Mouse (Mus musculus): ENCODE data around the gene Lancl2. TPM values are rescaled to one million over a fixed set of nuclear protein-coding genes. Genes with fewer than 3 reads are reported as not detected.

Gene Lancl2
- 10 to 100 TPM; 79.8 to 83.1 TPM for total RNA-seq (2021)
- long read RNA-seq, transcript Lancl2-201 (9 exons, 2,509 nt): major isoform, 81 of 90 reads
- long read RNA-seq, partial matches to known transcripts: 2 of 90 reads
- long read RNA-seq, other reads (novel, unspliced or antisense): 7 of 90 reads

DNA sequence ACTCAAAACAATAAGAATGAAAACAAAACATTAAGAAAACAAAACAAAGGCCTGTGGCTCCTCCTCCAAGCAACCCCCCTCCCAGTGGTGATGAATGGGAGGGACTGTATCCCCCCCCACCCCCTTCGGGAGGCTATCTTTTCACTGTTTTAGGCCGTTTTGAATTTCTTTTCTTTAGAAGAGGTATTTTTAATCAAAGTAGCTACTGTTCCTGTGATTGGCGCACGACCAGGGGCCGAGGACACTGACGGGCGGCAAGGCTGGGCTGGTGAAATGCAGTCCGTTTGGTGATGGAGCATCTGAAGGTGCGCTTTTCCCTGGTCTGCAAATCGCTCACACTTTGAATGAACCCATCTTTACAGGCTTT lies at the start of gene Lancl2:
Gene Lancl2, plus strand, starts transcription at position 165 of the 367 bp plus-strand sequence.
- peak in 1 of 2 experiments; percentile 55 for DNase-seq (ENCODE audit: low spot score in 2 of 2)

DNA sequence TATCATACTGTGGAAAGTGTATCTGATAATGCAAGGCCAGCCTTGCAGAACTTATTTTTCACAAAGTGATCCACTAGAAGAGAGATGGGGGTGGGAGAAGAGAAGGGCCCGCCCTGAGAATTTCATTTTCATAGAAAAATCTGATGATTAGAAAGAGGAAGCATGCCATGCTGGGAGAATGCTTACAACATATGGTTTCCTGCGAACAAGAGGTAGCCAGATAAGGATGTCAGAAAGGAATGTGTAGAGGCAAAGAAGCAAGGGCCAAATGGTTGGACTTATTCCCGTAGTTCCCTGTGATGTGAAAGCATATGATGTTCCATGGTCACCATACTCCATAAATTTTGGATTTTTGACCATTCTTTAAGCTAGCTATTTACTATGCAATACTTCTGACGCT lies 41.0 kb upstream of the Lancl2 start:
- no peak for DNase-seq (ENCODE audit: low spot score in 2 of 2)

DNA sequence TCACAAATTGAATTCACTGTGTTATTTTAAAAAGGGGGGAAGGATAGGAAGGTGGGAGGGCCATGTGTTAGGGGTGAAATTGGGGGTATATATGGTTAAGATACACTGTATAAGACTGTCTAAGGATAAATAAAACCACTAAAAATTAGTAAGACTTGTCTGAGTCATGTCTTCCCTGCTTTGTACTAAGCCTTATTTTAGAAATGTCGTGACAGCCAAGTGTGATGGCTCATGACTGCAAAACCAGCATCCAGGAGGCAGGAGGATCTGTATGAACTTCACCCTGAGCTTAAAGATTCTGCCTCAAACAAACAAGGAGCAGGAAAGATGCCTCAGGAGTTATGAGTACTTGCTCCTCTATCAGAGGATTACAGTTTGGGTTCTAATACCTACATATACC lies 18.2 kb upstream of the Lancl2 start:
- DNase-seq (ENCODE audit: low spot score in 2 of 2): no peak

DNA sequence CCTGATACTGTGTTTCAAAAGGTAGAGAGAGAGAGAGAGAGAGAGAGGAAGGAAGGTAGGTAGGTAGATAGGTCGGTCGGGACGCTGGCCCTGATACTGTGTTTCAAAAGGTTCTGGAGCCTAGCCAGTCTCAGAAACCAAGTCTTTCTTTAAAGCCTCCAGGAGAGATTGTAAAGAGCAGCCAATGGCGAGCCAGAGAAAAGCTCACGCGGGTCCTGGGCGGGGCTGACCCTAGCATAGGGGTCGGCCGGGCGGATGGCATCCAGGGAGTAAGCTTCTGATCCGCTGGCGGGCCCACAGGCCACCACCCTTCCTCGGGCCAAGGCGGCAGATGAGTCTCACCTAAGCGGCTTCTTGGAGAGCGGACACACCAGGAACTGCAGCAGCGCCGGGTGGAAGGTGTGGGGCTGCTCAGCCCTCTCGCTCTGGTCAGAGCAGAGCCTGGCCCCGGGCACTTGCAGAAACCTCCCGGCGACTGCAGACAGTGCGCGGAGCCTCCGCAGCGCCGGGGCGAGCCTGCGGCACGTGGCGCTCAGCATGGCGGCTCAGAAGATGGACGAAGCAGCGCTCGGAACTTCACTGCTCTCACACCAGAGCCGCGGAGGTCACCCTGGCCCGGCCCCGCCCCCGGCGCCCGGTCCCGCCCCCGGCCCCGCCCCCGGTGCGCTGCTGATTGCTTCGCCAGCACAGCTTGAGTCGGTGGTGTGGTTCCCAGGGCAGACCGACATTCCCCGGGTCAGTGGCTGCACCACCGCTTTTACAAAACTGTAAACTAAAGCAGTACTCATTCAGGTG lies 10.7 kb upstream of the Lancl2 start, which contains the start of gene Pyurf:
Gene Pyurf, minus strand, starts transcription at position 612 of the 795 bp plus-strand sequence.
- peak; percentile 66 to 86 for DNase-seq (ENCODE audit: low spot score in 2 of 2)

DNA sequence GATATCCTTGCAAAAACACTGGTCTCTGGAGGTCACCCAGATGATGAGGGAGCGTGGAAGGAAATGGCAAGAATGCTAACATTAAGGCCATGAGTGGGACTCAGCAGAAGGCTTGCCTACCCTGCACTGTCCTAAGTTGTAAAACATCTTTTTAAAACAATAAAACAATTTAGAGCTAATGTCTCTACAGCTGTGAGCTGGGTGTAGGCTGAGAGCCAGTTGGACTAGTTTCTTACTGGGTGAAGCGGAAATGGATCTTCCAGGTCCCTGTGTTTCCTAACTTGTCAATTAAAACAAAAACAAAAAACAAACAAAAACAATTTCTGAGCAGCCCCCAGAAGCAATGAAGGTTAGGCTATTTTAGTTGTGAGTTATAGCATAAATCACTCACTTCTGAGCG lies 9.2 kb upstream of the Lancl2 start:
- no peak for DNase-seq (ENCODE audit: low spot score in 2 of 2)

DNA sequence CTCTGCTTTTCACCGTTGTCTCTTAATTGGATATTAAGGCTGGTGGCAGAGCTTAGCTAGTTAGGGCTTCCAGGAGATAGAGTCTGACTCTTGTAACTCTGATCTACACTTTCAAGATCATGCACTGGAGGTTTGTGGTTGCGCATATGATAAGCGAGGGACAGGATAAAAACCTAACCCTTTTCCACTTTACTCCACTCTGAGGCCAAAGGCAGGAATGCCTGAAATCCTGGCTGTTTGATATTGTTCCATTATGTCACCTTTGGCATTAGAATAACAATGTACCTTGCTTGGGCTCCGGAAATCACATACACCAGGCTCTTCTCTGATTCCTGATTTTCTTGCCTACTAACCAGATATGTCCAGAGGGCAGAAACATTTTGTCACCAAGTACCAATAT lies 654 bp upstream of the Lancl2 start:
- DNase-seq (ENCODE audit: low spot score in 2 of 2): no peak

DNA sequence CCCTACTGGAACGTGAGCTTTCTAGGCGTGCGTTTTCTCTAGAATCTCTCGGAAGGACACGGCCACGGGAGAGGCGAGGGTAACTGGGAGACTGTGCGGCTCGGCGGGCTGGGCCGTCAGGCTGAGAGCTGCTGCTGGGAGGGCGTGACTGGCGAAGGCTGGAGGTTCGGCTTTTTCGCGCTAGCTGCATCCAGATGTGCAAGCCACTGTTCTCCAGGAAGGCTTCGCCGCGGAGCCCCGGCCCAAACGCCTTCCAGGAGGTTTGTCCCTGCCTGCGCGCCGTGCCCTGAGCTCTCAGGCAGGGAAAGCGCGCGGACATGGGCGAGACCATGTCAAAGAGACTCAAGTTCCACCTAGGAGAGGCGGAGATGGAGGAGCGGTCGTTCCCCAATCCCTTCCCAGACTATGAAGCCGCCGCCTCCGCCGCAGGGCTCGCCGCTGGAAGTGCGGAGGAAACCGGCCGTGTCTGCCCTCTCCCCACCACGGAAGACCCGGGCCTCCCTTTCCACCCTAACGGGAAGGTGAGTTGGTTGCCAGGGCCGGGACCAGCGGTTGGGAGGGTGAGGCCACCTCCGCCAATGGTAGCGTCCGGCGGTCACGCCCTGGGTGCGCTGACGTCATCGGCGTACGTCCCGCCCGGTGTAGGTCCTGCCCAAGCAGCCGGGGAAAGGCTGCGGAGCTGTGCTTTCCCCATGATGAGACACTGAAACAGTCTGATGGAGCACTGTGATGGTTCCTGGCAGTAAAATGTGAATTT lies 581 bp downstream of the Lancl2 start:
- peak; percentile 93 to 98 for DNase-seq (ENCODE audit: low spot score in 2 of 2)

DNA sequence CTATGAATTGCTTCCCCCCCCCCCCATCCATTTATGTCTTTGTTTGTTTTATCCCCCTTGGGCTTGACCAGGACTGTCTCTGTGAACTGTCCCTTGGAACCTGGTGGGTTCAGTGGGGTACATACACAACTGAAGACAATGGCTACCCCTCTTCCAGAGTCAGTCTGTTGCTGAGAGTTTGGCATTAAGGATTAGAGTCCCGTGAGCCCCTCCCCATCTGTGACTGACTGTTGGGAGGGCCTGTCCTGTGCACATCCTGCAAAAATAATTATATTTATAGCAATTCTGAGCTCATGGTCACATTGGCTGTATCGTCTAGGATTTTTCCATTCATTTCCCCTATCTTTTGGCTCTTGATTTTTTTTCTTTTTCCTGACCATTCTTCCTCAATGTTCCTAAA lies 1.4 kb downstream of the Lancl2 start:
- DNase-seq (ENCODE audit: low spot score in 2 of 2): peak in 1 of 2 experiments; percentile 28

DNA sequence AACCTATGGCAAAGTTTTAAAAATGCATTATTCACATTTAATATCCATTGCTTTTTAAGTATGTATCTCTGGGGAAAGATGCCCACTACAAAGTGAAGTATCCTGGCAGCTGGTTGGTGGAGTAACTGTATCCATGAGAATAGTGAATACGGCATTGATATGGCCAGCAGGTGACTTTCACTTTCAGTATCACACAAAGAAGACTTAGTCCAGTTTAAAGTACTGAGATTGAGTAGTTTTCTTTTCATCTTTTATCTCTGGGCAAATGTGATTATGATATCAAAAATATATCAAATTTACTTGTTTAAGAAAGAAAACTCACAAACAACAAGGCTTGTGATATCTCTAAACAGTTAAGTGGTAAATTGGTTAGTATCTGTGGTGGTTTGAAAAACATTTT lies 4.4 kb downstream of the Lancl2 start:
- DNase-seq (ENCODE audit: low spot score in 2 of 2): no peak

DNA sequence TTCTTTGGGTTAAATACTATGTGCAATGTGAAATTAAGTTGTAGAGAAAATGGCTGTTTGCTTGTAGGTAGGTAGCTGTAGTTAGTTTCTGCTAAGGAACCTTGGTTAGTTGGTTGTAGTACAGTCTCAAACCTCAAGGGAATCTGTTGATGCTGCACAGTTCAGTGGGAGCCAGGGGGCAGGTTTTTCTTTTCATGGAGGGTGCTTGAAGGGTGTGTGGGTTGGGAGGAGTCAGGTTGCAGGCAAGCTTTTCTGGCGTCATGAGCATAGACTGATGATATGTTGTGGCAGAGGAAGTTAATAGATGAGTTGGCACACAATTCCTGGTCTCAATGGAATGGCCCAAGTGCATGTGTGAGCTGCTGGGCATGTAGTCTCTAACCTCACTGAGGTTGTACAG lies 9.4 kb downstream of the Lancl2 start:
- DNase-seq (ENCODE audit: low spot score in 2 of 2): no peak

DNA sequence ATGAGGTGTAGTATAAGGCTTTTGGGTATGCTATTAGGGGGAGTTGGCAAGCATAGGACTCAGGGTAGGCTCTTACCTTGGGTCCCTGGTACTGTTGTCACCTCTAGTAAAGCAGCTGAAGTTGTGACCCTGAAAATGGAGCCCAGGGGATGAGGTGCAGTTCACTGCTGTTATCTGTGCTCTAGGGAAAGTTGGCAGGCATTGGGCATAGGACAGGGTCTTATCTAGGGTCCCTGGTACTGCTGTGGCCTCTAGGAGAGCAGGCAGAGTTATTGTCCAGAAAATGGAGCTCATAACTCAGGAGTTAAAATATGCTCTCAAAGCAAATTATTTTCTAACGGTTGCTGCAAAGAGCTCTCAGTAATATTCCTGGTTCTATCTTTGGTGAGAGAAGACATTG lies 19.0 kb downstream of the Lancl2 start:
- no peak for DNase-seq (ENCODE audit: low spot score in 2 of 2)

DNA sequence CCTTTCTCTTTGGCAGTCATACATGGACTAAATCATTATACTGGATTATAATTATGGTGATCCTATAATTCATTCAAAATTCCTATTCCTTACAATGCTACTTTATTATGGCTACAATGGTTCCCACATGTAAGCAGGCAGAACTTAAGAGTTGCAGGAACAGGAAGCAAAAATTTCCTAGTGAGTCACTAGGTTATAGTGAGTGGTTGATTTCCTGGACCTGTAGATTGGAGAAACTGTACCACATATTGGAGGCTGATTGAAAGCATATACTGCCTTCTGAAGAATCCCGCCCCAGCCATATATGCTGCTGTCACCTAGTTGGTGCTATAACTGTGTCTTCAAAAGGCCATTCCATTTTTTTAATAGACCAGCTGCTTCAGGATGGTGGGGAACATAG lies 40.4 kb downstream of the Lancl2 start:
- no peak for DNase-seq (ENCODE audit: low spot score in 2 of 2)

DNA sequence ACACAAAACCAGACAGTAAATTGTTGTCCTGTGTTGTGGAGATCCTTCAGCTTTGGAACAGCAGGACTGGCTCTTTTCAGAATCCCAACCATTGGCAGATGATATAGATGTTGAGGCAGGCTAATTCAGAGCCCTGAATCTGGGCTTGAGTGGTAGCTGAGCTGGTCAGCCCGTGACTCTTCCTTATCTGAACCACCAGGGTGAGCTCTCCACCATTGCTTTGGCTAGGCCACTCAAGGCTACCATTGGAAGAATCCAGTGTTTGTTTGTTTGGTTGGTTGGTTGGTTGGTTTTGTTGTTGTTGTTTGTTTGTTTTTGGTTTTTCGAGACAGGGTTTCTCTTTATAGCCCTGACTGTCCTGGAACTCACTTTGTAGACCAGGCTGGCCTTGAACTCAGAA lies 41.0 kb downstream of the Lancl2 start:
- DNase-seq (ENCODE audit: low spot score in 2 of 2): no peak

DNA sequence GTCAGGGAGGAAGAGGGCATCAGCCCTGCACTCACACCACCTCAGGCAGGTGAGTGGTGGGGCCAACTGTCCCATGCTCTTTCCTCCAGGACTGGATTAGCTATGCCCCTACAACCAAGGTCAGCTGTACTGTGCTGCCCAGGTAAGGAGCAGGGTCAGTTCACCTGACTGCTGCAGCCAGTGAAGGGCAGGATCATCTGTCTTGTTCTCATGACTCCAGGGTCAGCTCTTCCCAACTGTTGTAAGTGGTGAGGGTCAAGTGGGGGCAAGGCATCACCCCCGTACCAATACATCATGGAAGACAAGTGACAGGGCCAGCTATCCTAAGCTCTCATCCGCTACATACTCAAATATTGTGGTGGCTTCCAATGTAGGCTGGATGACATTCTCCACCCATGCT lies 41.8 kb downstream of the Lancl2 start:
- DNase-seq (ENCODE audit: low spot score in 2 of 2): no peak

DNA sequence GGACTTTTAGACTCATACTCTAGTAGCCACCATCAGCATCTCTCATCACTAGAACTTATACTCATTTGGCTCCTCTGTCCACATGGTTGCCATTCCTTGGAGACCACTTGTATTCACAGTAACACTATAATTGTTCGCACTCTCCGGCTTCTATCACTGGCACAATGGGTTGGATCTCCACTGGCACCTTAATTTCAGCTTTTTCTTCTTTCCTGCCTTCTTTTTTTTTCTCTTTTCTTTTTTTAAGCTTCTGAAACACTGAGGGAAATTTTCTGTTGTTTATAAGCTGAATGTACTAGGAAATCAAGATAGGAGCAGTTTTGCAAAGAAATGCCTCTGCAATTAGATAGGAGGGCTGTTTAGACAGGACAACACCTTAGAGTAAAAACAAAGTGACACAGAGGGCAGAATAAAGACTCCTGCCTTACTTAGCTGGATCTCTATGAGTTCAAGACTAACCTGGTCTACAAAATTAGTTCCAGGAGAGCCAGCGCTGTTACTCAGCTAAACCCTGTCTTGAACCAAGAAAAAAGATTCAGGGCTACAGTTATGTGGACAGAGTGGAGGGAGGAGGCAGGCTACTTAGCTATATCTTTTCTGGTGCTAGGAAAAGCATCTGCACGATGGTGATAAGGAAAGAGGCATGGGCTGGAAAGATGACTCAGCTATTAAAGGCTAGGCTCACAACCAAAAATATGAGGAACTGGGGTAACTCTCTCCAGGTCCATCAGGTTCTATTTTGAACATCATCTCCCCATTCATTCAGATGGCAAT lies 42.8 kb downstream of the Lancl2 start:
- DNase-seq (ENCODE audit: low spot score in 2 of 2): no peak

DNA sequence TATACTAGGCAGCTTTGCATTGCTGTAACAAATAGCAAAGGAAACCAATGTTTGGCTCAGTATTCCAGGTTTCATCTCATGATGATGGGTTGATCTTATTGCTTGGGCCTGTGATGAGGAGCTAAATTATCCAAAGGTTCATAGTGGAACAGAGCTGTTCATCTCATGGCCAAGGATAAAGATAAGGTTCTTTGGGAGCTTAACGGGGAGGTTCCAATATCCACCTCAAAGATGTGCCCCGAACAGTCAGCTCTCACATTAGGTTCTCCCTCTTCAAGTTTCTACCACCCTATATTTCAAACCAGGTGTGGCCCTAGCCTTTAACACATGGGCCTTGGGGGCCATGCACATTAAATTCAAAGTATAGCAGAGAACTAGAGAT lies 43.4 kb downstream of the Lancl2 start:
- DNase-seq (ENCODE audit: low spot score in 2 of 2): no peak

DNA sequence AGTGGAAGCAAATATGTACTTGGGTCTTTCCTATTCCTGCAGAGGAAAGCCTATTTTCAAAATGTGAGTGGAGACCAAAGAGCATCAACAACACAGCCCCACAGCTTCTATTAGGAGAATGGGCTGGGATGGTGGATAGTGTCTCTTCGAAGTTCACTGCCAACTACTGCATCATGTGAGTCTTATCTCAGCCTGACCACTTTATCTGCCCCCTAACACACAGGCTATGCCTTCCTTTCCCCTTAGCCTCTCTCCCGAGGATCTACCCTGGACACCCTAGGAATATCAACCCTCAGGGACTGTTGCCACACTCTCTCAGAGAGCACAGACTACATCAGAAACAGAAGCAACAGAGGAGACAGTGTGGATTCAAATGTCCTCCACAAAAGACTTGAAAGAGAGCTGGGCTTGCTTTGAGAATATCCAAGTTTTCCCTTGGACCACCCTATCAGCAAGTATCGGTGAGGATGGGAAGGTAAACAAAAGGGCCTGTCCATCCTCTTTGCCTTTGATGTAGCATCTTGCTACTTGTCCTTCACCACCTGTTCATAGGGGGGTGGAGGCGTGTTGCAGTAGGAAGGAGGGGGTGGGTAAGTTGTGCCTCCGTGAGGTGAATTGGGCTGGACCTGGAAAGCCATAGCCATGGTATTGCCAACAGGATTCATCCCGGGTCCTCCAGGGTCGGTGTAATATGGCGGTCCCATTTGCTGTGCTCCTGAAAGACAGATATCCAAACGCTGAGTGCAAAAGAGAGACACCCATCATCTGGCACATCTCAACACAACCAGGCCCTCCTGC lies 51.8 kb downstream of the Lancl2 start:
- DNase-seq (ENCODE audit: low spot score in 2 of 2): no peak

DNA sequence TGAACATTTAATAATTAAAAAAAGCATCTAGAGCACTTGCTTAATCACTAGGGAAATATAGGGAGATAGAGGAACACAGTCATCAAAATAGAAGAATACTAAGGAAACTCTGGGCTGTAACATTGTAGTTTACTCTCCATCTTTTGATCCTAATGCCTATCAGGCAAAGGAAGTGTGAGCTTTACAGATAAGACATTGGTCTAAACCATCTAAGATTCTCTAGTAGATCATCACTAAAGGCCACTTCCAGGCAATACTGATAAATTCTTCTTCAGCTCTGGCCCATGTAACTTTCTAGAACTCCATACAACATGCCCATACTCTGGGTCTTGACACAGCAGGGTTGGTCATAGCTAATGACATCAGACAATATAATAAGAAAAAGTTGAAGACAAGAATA lies 60.7 kb downstream of the Lancl2 start:
- DNase-seq (ENCODE audit: low spot score in 2 of 2): no peak

DNA sequence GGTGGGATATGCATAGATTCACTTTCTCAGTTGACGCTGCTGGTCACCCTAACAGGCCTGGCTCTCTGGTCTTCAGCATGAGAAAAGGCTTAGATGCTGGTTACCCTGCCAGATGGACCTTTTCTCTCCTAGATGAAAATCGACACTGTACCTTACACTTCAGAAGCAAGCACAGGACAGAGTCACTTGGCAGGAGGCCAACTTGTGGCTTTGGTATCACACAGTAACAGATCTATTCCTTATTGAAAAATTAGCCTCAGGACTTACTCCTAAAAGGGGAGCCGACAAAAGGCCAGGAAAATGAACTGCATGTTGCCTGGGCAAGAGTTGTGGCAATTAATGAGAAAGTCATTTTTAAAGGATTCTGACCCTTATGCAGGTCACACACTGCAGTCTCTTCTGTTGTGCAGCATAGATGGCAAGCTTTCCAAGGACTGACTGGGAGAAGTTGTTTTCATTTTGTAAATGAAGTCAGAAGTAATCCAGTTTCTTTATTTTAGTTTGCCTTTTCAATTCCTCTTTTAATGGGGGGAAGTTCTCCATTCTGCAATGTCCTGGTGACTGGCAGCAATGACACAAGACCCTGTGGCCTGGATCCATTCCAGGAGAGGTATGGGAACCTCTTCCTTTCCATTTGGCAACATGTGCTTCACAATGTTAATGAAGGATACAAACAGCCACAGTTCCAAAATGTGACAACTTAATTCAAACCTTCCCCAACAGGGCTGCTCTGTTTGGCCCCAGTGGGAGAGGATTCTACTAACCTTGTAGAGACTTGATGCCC lies 62.9 kb downstream of the Lancl2 start:
- DNase-seq (ENCODE audit: low spot score in 2 of 2): no peak

DNA sequence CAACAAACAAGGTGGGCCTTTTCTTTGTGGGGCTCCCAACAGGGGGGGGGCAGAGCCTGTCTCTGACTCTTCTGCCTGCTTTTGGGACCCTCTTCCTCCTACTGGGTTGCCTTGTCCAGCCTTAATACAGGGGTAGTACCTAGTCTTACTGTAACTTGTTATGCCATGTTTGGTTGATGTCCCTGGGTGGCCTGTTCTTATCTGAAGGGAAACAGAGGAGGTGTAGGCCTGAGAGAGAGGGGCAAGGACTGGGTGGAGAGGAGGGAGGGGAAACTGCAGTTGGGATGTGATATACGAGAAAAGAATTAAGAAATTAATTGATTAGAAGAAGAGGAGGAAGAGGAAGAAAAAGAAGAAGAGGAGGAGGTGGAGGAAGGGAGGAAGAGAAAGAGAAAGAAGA lies 63.9 kb downstream of the Lancl2 start:
- DNase-seq (ENCODE audit: low spot score in 2 of 2): no peak
